In the genomic region with DNA sequence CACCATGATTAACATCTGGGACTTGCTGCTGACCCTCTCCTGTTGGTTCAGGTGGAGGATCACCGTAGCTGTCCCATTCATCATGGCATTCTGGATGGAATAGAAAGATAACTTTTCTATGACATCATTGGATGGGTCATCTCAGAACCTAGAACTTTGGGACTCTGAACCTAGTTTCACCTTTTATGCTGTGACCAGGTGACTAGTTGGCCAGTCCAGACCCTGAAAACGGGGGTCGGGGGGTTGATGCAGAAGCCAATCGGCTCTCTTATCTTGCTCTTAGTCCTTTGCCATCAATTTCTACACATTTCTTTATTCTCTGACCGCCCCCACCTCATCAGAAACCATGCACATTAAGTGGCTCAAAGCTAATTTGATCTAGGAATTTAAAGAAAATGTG, we compare ENCODE assay signal across 51 mouse cellular contexts. TPM values are rescaled to one million over a fixed set of nuclear protein-coding genes. Genes with fewer than 3 reads are reported as not detected.
"Had no signal": no experiment of that assay in that cellular context is flagged by ENCODE, and none has a peak within 500 bp of the region (broad histone marks: within the 10 kb centered on the region; RNA-seq: fewer than 3 reads in every experiment).

A gene (minus strand): TSS at position 101 of the 400 bp plus-strand sequence.

- H3K9ac ChIP-seq: heart, embryonic 12.5 days; heart, embryonic 13.5 days; heart, embryonic 15.5 days; hindbrain, embryonic 12.5 days; hindbrain, embryonic 13.5 days; hindbrain, embryonic 14.5 days; hindbrain, embryonic 15.5 days; intestine, embryonic 15.5 days; kidney, embryonic 15.5 days had no signal

- H3K36me3 ChIP-seq: heart, embryonic 10.5 days; heart, embryonic 12.5 days; heart, embryonic 13.5 days; heart, embryonic 15.5 days; hindbrain, embryonic 10.5 days; hindbrain, embryonic 12.5 days; hindbrain, embryonic 13.5 days; hindbrain, embryonic 15.5 days; intestine, embryonic 15.5 days; kidney, embryonic 15.5 days had no signal

- H3K4me3 ChIP-seq: heart, embryonic 10.5 days; heart, embryonic 12.5 days; heart, embryonic 13.5 days; heart, embryonic 15.5 days; hindbrain, embryonic 10.5 days; hindbrain, embryonic 12.5 days; hindbrain, embryonic 13.5 days; hindbrain, embryonic 15.5 days; intestine, embryonic 15.5 days; kidney, embryonic 15.5 days; layer of hippocampus, adult 2 months had no signal

- H3K27ac ChIP-seq: heart, embryonic 10.5 days; heart, embryonic 13.5 days; heart, embryonic 15.5 days; hindbrain, embryonic 10.5 days; hindbrain, embryonic 12.5 days; hindbrain, embryonic 13.5 days; hindbrain, embryonic 14.5 days; hindbrain, embryonic 15.5 days; hindbrain, postnatal 0 days; intestine, embryonic 15.5 days; kidney, embryonic 15.5 days; kidney, postnatal 0 days; layer of hippocampus, adult 2 months had no signal

- H3K27me3 ChIP-seq: heart, embryonic 12.5 days; heart, embryonic 13.5 days; heart, embryonic 15.5 days; hindbrain, embryonic 12.5 days; hindbrain, embryonic 13.5 days; hindbrain, embryonic 15.5 days; intestine, embryonic 15.5 days; kidney, embryonic 15.5 days had no signal

- DNase-seq: heart, postnatal 10 days; heart, postnatal 14 days; heart, postnatal 36 days; heart, postnatal 4 days; kidney, adult 11 months; kidney, adult 18-20 months; kidney, adult 2 months; kidney, adult 8-10 months; kidney, adult 9 months; kidney, postnatal 10 days; kidney, postnatal 14 days; kidney, postnatal 25 days; kidney, postnatal 36 days; kidney, postnatal 4 days; layer of hippocampus, adult 9-11 months; layer of hippocampus, postnatal 36 days had no signal

- H3K4me1 ChIP-seq: heart, embryonic 10.5 days; heart, embryonic 12.5 days; heart, embryonic 13.5 days; heart, embryonic 15.5 days; hindbrain, embryonic 10.5 days; hindbrain, embryonic 12.5 days; hindbrain, embryonic 13.5 days; hindbrain, embryonic 15.5 days; intestine, embryonic 15.5 days; kidney, embryonic 15.5 days had no signal

RNA-seq across cellular contexts. Expression of the gene that starts here (rescaled TPM):
- total RNA-seq: heart, postnatal 10 days; heart, postnatal 14 days; heart, postnatal 25 days; heart, postnatal 36 days; heart, postnatal 4 days; hematopoietic stem cell, adult 5-6 weeks; hindbrain, postnatal 0 days; layer of hippocampus, adult 18-20 months; layer of hippocampus, adult 2 months; layer of hippocampus, adult 8-10 months; layer of hippocampus, postnatal 10 days; layer of hippocampus, postnatal 14 days; layer of hippocampus, postnatal 25 days; layer of hippocampus, postnatal 36 days; left cerebral cortex, adult 18-20 months had no signal
- polyA plus RNA-seq: heart, embryonic 10.5 days; heart, embryonic 11.5 days; heart, embryonic 12.5 days; heart, embryonic 13.5 days; heart, embryonic 14.5 days; heart, embryonic 15.5 days; heart, embryonic 16.5 days; heart, postnatal 0 days; hindbrain, embryonic 10.5 days; hindbrain, embryonic 11.5 days; hindbrain, embryonic 12.5 days; hindbrain, embryonic 13.5 days; hindbrain, embryonic 14.5 days; hindbrain, embryonic 15.5 days; hindbrain, embryonic 16.5 days; hindbrain, postnatal 0 days; inflammation-experienced regulatory T-cells, adult 6 months; intestine, embryonic 14.5 days; intestine, embryonic 15.5 days; intestine, embryonic 16.5 days; intestine, postnatal 0 days; kidney, adult 2 months; kidney, embryonic 14.5 days; kidney, embryonic 15.5 days; kidney, embryonic 16.5 days; kidney, postnatal 0 days; large intestine, adult 2 months had no signal
